Mouse (Mus musculus) spleen, adult 2 months (tissue): ENCODE results near the gene Nckap5.

Source experiments
- CTCF ChIP-seq: fragments of 200-500 bp; IDR thresholded peaks from 2 replicates; pipeline ENCODE4 v1.5.1; 2011; ENCODE audit warnings: mild to moderate bottlenecking, inconsistent platforms; ENCODE audit not compliant: insufficient read depth, insufficient read length, insufficient replicate concordance; ENCODE audit errors: extremely low read depth
- POLR2A ChIP-seq: fragments of 200-500 bp; IDR thresholded peaks from 2 replicates; pipeline ENCODE4 v1.6.1; 2011; ENCODE audit warnings: low read depth, low read length, inconsistent platforms

GRCm38 (mm10) chr1:126153516-126154234 is 676.9 kb downstream of the Nckap5 start:
- no peak for TF ChIP-seq CTCF
- no peak for TF ChIP-seq POLR2A
